Mouse (Mus musculus) layer of hippocampus, adult 8-10 months (tissue): ENCODE measurements around the gene Sept4. TPM values are rescaled to one million over a fixed set of nuclear protein-coding genes. Genes with fewer than 3 reads are reported as not detected.

Experiments used
- DNase-seq, 2 experiments: peaks; one replicate each; pipeline ENCODE4 v3.0.0; 2022; ENCODE audit warnings: low spot score in 2 of 2
- total RNA-seq, 4 experiments: library from RNA; stranded (reverse); gene quantifications; 2 replicates each; pipeline ENCODE4 v1.2.4; 2022

Sept4 gene
- 100 to 1,000 TPM; 174 to 201 (median 193) TPM for total RNA-seq

DNA sequence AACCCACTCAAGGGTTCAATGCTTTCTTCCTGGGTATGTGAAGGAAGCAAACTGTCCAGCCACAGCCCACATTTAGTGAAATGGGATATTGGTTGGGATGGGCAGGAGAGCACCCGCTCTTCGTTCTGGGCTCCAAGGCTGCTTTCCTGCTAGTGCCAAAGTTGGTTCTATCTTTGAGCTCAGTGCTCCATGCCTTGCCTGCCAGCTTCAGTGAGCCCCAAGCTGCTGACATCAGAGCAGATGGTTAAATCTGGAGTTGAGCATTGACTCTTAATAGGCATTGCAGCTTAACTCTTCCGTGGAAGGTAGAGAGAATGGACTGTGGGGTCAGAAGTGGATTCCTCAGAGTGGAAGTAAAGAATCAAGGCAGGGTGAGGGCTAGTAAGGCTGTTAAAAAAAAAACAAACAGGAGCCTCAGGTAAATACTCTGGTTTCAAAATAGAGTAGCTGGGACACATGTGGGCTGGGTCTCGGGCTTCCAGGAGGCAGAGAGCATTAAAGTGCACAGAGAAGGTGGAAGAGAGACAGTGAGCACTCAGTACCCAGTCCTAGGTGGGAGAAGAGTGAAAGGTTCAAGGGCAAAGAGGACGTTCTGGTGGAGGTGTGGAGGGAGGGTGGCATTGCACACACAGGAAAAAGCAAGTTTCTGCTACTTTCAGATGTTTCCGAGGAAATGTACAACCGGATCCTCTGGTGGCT, at the start of gene Sept4:
TSS of gene Sept4 (plus strand) at position 649 of the 699 bp plus-strand sequence.
- no peak for DNase-seq

DNA sequence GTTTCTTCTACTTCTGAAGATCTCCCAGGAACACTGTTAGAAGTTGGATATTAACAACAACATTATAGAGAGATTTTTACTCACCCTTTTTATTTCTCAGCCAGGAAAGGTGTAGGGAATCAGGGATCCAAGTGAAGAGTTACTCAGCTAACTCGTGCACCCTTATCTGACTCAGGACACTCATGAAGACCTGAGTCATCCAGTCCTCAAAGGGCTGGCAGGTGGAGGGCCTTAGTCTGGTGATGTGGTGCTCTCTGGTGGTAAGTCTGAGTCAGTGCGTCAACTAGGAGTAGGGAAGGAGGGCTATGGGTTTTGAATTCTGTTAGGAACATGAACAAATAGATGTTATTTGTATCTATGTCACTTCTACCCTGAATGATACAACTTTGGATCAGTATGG, 49.4 kb upstream of the Sept4 start:
- no peak for DNase-seq

DNA sequence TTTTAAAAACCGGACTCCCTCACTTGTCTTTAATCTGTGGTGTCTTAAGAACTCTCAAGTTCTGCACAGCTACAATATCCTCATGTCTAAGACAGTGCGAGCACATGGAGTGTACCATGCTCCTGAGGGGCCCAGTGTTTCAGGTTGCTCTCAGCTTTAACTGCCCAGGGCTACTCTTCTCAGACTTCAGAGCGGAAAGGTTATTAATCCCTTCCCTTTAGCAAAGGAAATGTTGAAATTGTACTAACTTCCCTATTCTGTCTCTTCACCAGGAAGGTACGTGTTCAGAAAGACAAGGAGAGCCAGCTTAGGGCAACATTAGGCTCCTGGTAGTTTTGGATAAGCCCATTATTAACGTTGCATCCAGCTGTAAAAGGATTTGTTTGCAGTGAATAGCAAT, 45.2 kb upstream of the Sept4 start:
- no peak for DNase-seq

DNA sequence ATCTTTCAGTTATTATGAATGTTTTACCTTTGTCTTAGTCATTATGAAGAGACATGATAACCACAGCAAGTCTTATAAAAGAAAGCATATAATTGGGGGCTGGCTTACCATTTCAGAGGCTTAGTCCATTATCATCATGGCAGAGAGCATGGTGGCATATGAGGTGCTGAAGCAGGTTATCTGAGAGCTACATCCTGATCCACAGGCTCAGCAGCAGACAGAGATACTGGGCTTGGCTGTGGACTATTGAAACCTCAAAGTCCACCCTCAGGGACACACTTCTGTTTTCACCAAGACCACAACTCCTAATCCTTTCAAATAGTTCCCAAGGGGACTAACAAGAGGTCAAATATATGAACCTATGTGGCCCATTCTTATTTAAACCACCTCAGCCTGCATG, 44.7 kb upstream of the Sept4 start:
- DNase-seq: no peak

DNA sequence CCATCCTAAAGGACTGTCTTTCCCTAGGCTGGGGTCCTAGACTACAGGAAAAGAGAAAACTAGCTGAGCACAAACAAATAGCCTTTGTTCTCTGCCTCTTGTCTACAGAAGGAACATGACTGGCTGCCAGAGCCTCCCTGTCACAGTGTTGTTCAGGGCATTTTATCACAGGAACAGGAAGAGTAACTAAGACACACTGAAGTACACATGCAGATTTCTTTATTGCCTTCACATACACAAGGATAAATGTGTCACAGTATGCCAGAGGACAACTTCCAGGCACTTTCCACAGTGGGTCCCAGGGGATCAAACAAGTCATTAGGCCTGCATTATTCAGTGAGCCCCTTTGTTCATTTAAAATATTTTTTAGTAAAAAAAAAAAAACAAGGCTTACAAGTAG, 43.9 kb upstream of the Sept4 start:
- no peak for DNase-seq

DNA sequence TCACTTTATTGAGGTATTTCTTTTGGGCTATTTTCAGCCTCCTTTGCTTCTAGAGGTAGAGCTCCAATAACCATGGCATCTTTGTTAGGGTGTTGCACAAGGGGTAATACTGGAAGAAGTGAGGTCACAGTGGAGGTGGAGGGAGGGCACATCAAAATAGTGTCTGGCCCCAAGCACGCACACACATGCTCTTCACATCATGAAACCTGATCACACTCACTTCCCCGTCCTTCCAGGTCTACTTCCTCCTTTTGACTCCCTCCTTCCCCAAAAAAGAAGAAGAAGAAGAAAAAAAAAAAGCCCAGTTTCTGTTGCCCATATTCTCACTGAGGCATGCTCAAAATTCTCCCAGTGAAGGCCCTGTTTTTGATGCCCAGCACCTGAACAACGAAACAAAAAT, 41.3 kb upstream of the Sept4 start:
- no peak for DNase-seq

DNA sequence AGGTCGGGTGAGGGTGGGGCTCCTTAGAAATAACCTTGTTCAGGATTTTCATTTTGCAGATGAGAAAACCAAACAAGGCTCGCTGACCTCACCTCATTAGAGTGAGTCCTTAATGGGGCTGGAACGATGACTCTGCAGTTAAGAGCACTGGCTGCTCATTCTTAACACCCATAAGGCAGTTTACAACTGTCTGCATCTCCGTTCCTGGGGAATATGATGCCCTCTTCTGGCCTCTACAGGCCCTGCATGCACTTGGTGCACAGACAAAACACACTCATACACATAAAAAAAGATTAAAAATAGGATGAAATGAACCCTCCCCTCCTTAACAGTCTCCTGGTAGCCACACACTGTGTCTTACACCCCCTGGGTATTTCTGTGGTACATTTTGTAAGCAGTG, 40.7 kb upstream of the Sept4 start:
- no peak for DNase-seq

DNA sequence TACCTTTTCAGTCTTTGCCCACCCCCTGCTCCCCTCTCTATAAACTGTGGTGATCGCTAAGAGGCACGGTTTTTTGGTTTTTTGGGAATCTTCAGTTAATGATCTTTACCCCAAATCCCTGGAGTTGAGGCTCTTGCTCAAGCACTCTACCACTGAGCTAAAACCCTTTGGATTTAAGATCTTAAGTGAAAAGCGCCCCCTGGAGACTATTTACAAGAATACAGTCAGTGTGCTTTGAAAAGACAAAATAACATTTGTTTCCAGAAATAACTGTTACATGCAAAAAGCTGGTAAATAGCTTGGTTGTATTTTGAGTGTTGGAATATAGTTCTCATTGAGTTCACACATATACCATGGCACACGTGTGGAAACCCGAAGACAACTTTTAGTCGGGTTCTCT, 37.0 kb upstream of the Sept4 start:
- no peak for DNase-seq

DNA sequence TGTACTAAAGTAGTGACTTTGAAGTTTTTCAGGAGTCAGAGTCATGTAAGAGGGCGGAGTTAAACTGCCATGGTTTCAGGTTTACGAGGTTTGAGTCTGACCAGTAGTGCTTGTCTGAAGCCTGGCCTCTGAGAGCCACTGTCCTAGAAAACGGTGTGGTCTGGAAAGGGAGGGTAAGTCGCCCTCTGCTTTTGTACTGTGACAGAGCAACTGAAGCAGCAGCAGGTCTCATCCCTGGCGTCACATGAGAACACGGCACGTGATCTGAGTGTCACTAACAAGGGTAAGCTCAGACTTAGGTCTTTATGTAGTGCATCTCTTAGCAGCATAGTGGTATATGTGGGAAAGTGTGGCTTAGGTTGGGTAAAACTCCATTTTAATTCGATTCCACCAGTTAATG, 26.4 kb upstream of the Sept4 start:
- DNase-seq: no peak

DNA sequence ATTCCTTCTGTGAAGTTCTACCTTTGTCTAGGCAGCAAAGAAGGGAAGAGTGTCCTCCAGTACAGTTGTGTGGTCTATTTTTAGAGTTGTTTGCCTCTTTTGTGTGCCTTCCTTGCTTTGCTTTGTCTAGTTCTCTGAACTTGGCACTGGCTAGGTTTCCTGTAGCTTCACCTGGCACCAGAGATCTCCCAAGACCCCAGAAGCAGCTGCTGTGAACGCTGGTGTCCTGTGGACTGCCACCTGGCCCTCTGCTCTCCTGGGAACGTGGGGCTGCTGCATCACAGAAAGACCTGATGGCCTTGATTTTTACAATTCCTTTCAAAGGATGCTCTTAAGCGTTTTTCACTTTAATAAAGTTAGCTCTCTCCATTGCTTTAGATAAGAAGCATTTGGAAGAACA, 25.8 kb upstream of the Sept4 start:
- no peak for DNase-seq

DNA sequence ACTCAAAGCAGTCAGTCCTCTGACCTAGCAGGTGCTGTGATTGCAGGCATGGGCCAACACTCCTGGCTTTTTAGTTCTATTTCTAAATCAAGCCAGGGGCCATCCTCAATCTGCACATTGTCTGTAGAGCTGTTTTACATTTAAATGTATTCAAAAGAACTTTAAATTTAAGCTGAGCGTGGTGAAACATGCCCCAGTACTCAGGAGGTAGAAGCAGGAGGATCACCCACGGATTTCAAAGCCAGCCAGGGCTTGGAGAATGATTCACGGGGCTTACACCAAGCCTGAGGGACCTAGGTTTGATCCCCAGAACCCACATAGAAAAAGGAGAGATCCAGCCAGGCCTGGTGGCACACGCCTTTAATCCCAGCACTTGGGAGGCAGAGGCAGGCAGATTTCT, 15.4 kb upstream of the Sept4 start:
- DNase-seq: no peak

DNA sequence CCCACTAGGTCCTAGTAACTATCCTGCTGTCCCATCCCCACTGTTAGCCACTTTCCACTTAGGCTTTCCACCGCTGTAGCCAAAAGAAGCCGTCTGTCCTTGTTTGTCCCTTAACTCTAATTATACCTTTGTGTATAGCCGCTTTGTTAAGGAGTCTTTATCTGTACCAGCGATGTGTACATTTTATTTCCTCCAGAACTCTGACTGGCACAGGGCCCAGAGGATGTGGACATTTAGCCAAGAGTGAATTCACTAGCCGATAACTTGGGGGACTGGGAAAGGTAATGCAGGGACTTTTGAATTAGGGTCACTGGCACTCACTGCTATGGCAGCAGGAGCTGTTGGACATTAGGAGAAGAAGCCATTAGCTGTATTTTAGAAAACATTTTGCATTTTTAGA, 14.3 kb upstream of the Sept4 start:
- no peak for DNase-seq

DNA sequence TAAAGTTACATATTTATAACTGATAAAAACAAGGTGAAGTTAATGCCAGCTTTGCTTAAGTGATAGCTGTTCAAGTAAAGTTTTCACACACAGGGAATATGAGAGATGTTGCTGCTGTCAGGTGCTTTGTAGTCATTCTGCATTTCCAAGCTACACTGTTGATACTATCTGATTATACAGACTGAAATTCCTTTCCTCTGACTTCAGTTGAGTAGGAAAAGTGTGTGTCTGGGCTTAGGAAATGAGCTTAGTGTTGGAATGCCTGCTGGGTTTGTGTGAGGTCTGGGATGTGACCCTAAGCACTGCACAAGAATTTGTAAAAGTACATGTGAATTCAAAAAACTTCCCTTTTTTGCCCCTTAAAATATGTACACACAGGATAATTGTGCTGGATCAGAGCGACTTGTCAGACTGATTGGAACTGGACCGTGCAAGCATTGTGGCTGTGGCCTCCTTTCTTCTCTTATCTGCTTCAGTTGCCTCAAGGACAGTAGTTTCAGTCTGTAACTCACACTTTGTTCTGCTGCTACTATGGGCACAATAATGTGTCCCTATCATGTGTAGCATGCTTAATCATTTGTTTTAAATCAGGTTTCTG, 13.5 kb upstream of the Sept4 start:
- DNase-seq: no peak

DNA sequence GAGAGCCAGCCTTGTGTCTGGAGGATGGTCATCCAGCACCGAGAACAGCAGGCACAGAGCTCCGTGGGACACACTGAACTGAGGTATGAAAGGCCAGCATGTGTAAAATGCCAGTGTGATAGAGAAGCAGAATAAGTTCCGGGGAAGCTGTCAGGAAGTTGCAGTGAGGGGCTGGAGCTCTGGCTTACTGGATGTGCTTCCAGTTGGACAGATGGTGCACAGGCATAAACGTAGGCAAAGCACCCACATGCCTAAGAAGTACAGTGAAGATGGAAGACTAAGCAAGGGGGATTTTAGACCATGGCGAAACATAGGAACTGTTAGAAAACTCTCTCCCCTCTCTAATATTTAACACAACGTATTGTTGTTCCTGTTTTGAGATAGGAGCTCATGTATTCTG, 7.5 kb upstream of the Sept4 start:
- no peak for DNase-seq

DNA sequence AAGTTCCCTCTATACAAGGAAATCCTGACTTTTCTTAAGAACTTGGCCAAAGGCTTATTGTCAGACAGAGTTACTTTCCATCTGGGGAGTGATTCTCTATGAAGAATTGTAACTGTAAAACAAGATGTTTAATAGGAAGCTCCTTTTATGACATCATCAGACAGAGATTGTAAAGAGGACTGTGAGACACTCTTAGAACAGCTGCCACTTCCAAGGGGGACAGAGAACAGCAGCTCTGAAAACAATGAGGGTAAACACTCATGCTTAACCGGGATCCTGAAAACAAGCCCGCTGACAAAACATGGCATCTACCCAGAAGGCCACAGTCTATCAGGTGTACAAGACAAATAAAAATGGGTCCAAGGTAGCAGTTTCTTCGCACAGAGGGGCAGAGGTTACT, 2.2 kb upstream of the Sept4 start, which contains the start of gene Gm11492:
TSS of gene Gm11492 (plus strand) at position 153 of the 400 bp plus-strand sequence.
- DNase-seq: no peak

DNA sequence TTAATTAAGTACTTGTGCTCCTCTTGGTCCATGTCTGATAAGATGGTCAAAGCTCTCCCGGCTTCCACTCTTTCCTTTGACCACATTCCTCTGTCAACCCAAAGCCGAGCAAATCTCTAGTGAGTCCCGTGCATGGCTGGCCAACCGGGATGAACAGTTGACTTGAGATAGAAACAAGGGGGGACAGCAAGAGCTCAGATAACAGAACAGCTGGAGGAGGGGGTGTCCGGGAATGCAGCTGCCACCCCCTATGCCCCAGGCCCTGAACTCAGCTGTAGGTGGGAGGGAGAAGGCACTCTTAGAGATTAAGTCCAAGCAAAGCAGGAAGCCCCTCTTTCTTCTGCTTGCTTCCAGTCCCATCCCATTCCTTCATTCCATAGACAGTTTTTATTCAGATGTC, 2.0 kb downstream of the Sept4 start:
- no peak for DNase-seq

DNA sequence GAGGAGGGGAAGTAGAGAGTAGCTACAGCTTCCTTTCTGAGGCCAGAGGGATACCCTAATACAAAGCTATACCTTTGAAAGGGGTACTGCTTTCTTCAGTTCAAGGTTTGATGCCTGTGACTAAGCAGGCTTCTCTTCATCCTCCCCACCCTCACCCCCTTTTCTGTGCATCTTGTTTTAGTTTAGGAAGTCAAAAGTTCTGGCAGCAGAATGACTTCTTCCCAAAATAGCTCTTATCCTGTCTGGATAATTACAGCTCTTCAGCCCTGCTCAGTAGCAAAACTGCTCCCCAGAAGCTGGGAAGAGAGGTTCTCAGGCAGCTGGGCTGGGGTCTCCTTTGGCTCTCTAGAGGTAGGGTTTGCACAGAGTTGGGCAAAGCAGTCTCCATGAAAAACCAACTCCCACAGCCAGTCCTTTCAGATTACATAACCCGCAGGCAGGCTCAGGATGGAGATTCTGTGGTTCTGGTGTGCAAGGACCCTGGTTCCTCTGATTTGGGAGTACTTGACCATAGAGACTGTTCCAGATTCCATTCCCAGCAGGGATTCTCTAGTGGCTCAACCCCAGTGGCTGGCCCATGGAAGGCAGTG, 2.8 kb downstream of the Sept4 start:
- DNase-seq: no peak

DNA sequence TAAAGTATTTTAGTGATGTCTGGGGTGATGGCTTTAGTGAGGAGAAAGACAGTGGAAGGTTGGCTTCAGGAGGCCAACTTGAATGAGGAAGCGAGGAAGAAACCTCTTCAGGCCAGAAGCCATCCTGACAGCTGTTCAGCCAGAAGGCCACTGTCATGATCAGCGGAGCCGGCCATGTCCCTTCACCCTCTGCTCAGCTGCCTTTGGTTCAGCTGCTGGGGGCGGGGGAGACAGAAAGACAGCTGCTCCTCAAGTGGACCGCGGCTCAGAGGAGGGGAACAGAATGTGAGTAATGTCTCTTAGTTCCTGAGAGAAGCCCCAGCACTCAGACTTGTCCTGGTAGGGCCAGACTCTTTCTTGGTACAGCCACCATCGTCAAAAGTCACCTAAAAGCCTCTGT, 5.0 kb downstream of the Sept4 start:
- no peak for DNase-seq

DNA sequence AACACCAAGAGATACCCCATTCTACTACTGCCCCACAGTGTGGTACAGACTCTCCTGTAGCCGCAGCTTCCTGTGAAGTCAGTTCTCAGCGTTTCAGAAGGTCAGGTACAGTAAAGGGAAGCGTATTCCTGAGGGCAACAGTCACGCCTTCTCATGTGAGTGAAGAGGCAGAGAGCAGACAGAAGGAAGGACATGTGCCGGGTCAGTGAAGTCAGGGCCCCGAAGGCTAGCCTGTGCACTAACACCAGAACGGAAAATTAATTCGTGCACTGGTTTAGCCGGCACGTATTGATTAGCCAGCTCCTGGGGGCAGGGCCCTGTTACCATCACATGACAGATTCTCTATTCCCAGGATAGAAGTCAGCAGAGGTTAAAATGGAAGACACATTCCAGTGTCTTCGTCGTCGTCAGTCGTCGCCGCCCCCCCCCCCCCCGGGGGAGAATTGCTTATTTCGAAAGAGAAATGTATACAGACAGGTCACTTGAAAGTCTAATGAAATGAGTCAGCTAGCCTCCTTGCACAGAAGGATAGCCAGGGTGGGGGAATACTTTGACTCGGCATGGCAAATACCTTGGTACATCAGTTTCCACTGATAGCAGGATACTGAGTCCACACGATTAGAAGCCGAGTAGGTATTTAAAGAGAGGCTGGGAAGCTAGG, 5.9 kb downstream of the Sept4 start:
- DNase-seq: no peak

DNA sequence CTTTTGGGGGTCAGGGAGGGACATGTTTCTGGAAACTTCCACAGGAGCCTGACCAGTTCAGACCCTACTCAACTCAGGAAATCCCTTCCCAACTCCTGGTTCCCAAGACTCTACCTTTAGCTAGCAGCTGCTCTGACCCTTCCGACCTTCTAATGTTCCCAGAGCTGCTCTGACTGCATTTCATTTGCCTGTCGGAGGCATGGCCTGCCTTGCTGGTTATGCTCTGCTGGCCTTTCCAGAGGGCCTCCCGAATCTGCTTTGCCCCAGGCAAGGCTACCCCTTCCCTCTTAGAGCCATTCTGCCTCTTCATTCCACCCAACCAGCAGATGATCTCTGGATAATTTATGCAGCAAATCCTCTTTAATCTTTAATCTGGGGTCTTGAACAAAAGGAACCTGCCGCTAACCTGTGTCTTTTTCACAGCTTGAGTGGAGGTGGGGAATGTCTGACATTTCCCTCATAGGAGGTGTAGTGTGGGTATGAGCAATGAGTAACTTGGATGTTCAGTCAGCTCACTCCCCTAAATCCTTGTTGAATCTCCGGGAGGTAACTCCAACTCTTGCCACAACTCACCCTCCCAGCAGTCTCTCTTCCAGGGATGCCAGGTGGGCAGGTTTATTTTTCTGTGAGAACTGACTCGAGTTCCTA, 9.0 kb downstream of the Sept4 start:
- peak in 1 of 2 experiments; percentile 14 for DNase-seq

DNA sequence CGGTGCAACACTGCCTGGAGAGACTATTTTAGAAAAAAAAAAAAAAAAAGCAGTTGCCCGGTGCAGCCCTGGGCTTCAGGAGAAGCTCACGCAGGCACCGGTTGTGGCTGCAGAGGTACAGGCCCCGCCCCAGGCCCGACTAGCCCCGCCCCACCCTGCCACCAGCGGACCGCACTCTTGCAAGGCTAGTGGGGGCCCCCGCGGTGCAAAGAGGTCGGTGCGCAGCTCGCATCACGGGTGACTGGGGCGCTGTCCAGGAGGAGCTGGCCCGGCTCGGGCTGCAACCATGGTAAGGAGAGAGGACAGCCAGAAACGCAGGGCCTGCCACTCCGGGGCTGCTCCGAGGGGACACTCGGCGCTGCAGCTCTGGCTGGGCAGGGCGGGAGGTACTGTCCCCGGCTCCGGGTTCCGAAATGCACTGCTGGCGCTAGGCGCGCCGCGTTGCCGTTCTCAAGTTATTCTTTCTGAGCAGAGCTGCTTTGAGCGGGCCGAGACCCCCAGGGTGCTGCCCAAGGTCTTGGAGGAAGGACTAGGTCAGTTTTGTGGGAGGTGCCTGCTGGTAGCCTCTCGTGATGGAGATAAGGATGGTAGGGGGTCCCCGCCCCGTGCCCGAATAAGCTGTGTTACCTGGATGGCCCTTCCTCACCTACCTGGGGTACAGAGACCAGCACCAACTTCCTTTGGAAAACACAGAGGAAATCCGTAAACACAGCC, 9.7 kb downstream of the Sept4 start:
- peak; percentile 25 to 68 for DNase-seq
